ENCODE assay signal across 8 mouse cellular contexts in genomic region chr5:129940736-129941494, GRCm38 (mm10). TPM values are rescaled to one million over a fixed set of nuclear protein-coding genes. Genes with fewer than 3 reads are reported as not detected.
DNase-seq lines count a peak whose midpoint lies in the region; ATAC-seq lines count a peak whose summit lies in the region.

No protein-coding gene starts in this region.

- H3K9ac ChIP-seq in heart, embryonic 14.5 days (ENCODE audit: low read length): no peak overlapping the region
- H3K9ac ChIP-seq in hindbrain, embryonic 12.5 days: peak overlapping the region; percentile 27; the same call in 1 of the 2 replicates
- peak overlapping the region; percentile 28; the same call in 1 of the 2 replicates for H3K9ac ChIP-seq in midbrain, embryonic 12.5 days (replicated peaks)

- H3K9me3 ChIP-seq in heart, embryonic 14.5 days (ENCODE audit: control insufficient read depth, low read length): no peaks in the 10 kb centered on the region
- H3K9me3 ChIP-seq in hindbrain, embryonic 12.5 days (replicated peaks): no peaks in the 10 kb centered on the region
- no peaks in the 10 kb centered on the region for H3K9me3 ChIP-seq in midbrain, embryonic 12.5 days

- H3K27ac ChIP-seq in heart, embryonic 14.5 days (replicated peaks in 1 of 2; ENCODE audit: control insufficient read depth in 1 of 2, insufficient read depth in 1 of 2, low read depth in 2 of 2, low read length in 2 of 2): peak overlapping the region in 1 of 2 experiments; percentile 34; a peak in 1 of 4 replicates
- H3K27ac ChIP-seq in hindbrain, embryonic 12.5 days: peak overlapping the region; percentile 64
- H3K27ac ChIP-seq in midbrain, embryonic 12.5 days (replicated peaks): peak overlapping the region; percentile 71

- no peak for DNase-seq in heart, adult 11 months
- DNase-seq in MN1 (ENCODE audit: low spot score): peak; percentile 36
- DNase-seq in thymus, postnatal 4 days: no peak
- no peak for DNase-seq in cerebellum, postnatal 25 days
- DNase-seq in urinary bladder, postnatal 36 days (ENCODE audit: low spot score in 2 of 2): no peak

- 7% methylated on average over 9 of the region's 9 CpGs for WGBS in heart, embryonic 14.5 days
- WGBS in hindbrain, embryonic 12.5 days: 9% methylated on average over 9 of the region's 9 CpGs
- WGBS in midbrain, embryonic 12.5 days: 11% methylated on average over 9 of the region's 9 CpGs

- no peaks in the 10 kb centered on the region for H3K27me3 ChIP-seq in heart, embryonic 14.5 days (ENCODE audit: control insufficient read depth, insufficient read depth, low read length)
- no peaks in the 10 kb centered on the region for H3K27me3 ChIP-seq in hindbrain, embryonic 12.5 days
- peaks cover 8% of the 10 kb centered on the region; the same call in 1 of the 2 replicates for H3K27me3 ChIP-seq in midbrain, embryonic 12.5 days

- no peak for ATAC-seq in heart, embryonic 14.5 days (ENCODE audit: insufficient number of reproducible peaks, insufficient read depth, low FRiP score, low read depth)
- no peak for ATAC-seq in hindbrain, embryonic 12.5 days (ENCODE audit: low FRiP score)
- ATAC-seq in midbrain, embryonic 12.5 days (ENCODE audit: low FRiP score, low read depth): no peak

- peak overlapping the region; percentile 64 for H3K4me2 ChIP-seq in heart, embryonic 14.5 days (ENCODE audit: low read length)
- peak overlapping the region; percentile 50 for H3K4me2 ChIP-seq in hindbrain, embryonic 12.5 days (replicated peaks)
- peak overlapping the region; percentile 52 for H3K4me2 ChIP-seq in midbrain, embryonic 12.5 days (replicated peaks)

- H3K4me1 ChIP-seq in heart, embryonic 14.5 days (ENCODE audit: control insufficient read depth in 2 of 2, insufficient read depth in 2 of 2, low read length in 2 of 2): 0 out of 4 replicates have a peak, but pooled peaks cover 0 to 7% of the 10 kb centered on the region in 2 experiments
- peaks cover 6% of the 10 kb centered on the region; the same call in 1 of the 2 replicates for H3K4me1 ChIP-seq in hindbrain, embryonic 12.5 days
- peaks cover 4% of the 10 kb centered on the region for H3K4me1 ChIP-seq in midbrain, embryonic 12.5 days

- no peaks in the 10 kb centered on the region; the same call in 1 of the 2 replicates for H3K36me3 ChIP-seq in heart, embryonic 14.5 days (ENCODE audit: control insufficient read depth, insufficient read depth, low read length)
- H3K36me3 ChIP-seq in hindbrain, embryonic 12.5 days: peaks cover 8% of the 10 kb centered on the region; the same call in 1 of the 2 replicates
- no peaks in the 10 kb centered on the region; the same call in 1 of the 2 replicates for H3K36me3 ChIP-seq in midbrain, embryonic 12.5 days

- peak overlapping the region; percentile 59 to 84 for H3K4me3 ChIP-seq in heart, embryonic 14.5 days (ENCODE audit: control insufficient read depth in 1 of 2, insufficient read depth in 1 of 2, low read depth in 1 of 2, low read length in 2 of 2)
- peak overlapping the region; percentile 90 for H3K4me3 ChIP-seq in hindbrain, embryonic 12.5 days
- peak overlapping the region; percentile 94 for H3K4me3 ChIP-seq in midbrain, embryonic 12.5 days

RNA-seq across cellular contexts. Expression of gene Vkorc1l1, which starts 0.9 kb away (rescaled TPM):
- polyA plus RNA-seq in heart, embryonic 14.5 days (2014; fragmentation: Nextera tagmentation; extraction: Ambion mirVana): 13.1 and 14.5 TPM in 2 replicates
- polyA plus RNA-seq in hindbrain, embryonic 12.5 days (2016; fragmentation: Nextera tagmentation; extraction: Ambion mirVana): 40.9 and 42.4 TPM in 2 replicates
- 40.7 and 41.8 TPM in 2 replicates for polyA plus RNA-seq in midbrain, embryonic 12.5 days (2016; fragmentation: Nextera tagmentation; extraction: Ambion mirVana)

RNA-seq across cellular contexts. Expression of gene Nupr1l, which starts 32.6 kb away (rescaled TPM):
- 2.9 and 3.8 TPM in 2 replicates for polyA plus RNA-seq in heart, embryonic 14.5 days (2014; fragmentation: Nextera tagmentation; extraction: Ambion mirVana)
- polyA plus RNA-seq in hindbrain, embryonic 12.5 days (2016; fragmentation: Nextera tagmentation; extraction: Ambion mirVana): 4.7 and 6.6 TPM in 2 replicates
- polyA plus RNA-seq in midbrain, embryonic 12.5 days (2016; fragmentation: Nextera tagmentation; extraction: Ambion mirVana): 6.2 and 9.8 TPM in 2 replicates

RNA-seq across cellular contexts. Expression of gene Phkg1, which starts 42.6 kb away (rescaled TPM):
- 1.00 and 2.4 TPM in 2 replicates for polyA plus RNA-seq in heart, embryonic 14.5 days (2014; fragmentation: Nextera tagmentation; extraction: Ambion mirVana)
- polyA plus RNA-seq in hindbrain, embryonic 12.5 days (2016; fragmentation: Nextera tagmentation; extraction: Ambion mirVana): 0.34 and 0.46 TPM in 2 replicates
- polyA plus RNA-seq in midbrain, embryonic 12.5 days (2016; fragmentation: Nextera tagmentation; extraction: Ambion mirVana): 0.18 and 0.22 TPM in 2 replicates

RNA-seq across cellular contexts. Expression of gene Zbed5, which starts 45.4 kb away (rescaled TPM):
- polyA plus RNA-seq in heart, embryonic 14.5 days (2014; fragmentation: Nextera tagmentation; extraction: Ambion mirVana): 3.2 and 3.4 TPM in 2 replicates
- 10.9 and 12.4 TPM in 2 replicates for polyA plus RNA-seq in hindbrain, embryonic 12.5 days (2016; fragmentation: Nextera tagmentation; extraction: Ambion mirVana)
- 7.9 and 9.1 TPM in 2 replicates for polyA plus RNA-seq in midbrain, embryonic 12.5 days (2016; fragmentation: Nextera tagmentation; extraction: Ambion mirVana)

RNA-seq across cellular contexts. Expression of gene Chchd2, which starts 53.6 kb away (rescaled TPM):
- polyA plus RNA-seq in heart, embryonic 14.5 days (2014; fragmentation: Nextera tagmentation; extraction: Ambion mirVana): 1,002 and 1,067 TPM in 2 replicates
- polyA plus RNA-seq in hindbrain, embryonic 12.5 days (2016; fragmentation: Nextera tagmentation; extraction: Ambion mirVana): 714 and 768 TPM in 2 replicates
- 747 and 763 TPM in 2 replicates for polyA plus RNA-seq in midbrain, embryonic 12.5 days (2016; fragmentation: Nextera tagmentation; extraction: Ambion mirVana)
